Mouse (Mus musculus) kidney, postnatal 36 days (tissue): ENCODE measurements around the gene Col23a1.

Experiments
- DNase-seq, 2 experiments: peaks; one replicate each; pipeline ENCODE4 v3.0.0; 2021 to 2022; ENCODE audit warnings: mixed read lengths in 2 of 2

Gene Col23a1

DNA sequence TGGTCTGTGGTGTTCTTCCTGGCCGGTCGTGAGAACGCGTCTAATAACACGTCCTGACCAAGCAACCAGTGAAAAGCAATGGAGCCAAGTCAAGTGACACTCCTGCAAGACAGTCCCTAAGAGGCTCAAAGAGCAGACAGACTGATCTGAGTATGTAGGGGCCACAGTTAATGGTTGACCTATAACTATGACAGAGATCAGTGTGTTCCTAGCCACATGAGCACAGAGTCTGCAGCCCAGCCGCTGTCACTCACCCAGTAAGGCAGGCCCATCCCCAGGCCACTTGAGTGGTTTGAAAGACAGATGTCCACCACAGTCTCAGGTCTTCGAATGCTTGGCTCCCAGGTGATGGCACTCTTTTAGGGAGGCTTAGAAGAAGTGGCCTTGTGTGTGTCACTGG, 152.3 kb downstream of the Col23a1 start:
- peak; percentile 37 to 51 for DNase-seq

GRCm38 (mm10) chr11:51442599-51442998, 152.9 kb downstream of the Col23a1 start:
- DNase-seq, result no peak

DNA sequence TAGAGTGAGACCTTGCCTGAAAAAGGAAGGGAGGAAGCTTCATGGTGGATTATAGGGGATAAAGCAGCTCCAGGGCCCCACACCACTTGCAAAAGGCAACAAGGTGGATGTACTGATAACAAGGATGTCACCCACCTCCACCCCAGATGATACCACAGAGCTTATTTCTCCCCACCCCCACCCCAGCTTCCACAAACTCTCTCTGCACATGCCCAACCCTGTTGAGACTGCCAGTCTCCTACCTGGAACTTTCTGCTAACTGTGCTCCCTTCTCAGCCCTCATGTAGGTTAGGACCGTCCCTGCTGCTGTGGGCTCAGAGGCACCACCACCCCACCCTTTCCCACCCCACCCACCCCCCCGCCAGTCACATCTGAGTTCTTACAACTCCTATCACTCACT, 154.1 kb downstream of the Col23a1 start:
- DNase-seq, result no peak

GRCm38 (mm10) chr11:51444649-51445048, 154.9 kb downstream of the Col23a1 start:
- DNase-seq, result no peak

DNA sequence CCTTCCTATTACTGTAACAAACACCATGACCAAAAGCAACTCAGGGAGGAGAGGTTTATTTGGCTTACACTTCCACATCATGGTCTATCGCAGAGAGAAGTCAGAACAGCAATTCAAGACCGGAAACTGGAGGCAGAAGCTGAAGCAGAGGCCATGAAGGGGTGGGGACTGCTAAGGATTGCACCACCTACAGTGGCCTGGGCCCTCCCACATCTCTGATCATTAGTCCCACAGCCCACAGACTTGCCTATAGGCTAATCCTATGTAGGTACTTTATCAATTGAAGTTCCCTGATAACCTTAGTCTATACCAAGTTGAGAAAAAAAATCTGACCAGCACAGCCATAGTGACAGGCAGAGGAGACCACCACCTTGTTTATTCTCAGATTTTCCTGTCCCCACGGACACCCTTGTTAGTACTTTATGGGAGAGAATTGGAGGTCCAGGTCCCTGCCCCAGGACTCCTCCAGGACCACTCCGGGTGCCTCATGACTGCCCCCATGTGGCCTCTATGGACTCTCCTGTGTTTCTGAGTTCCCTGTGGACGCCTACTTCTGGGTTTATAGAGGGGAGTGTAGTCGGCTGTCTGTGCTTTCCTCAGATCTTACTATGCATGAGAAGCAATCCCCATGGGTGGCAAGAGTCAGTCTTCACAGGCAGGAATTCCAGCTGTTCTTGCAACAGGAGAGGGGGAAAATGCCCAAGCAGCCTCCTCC, 157.1 kb downstream of the Col23a1 start:
- peak; percentile 43 to 78 for DNase-seq

GRCm38 (mm10) chr11:51448256-51448655, 158.5 kb downstream of the Col23a1 start:
- DNase-seq, result peak in 1 of 2 experiments; percentile 19

DNA sequence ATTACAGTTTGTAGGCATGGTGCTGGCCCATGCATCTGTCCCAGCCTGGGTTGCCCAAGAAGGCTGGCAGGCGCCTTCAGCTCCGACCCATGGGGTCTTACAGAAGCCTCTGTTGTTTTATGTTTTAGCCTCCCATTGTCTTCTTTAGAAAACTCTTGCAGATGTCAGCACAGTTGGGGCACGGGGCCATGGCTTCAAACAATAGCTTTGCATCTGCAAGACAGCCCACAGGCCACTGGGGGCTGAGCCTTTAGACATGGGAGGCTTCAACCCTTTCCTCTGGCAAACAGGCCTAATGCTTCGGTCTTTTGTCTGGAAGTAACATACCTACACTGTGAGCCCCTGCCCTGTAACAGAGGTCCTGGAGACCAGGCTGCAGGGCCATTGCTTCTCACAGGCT, 159.0 kb downstream of the Col23a1 start:
- no peak for DNase-seq

DNA sequence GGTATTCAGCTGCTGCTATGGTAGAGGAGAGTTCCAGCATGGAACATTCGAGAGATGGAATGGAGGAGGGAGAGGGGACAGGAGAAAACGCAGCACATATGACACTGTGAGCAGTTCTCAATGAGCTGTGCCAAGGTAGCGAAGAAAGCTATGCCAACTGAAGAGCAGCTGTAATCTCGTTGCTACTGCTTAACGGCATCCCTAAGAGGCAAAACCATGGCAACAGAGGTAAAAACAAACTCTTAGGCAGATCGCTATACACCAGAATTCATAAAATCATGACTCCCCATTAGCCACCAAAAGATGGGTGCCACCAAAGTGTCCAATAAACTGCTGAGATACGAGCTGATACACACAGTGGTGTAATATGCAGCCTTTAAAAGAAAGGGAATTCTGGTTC, 160.2 kb downstream of the Col23a1 start:
- DNase-seq, result no peak

DNA sequence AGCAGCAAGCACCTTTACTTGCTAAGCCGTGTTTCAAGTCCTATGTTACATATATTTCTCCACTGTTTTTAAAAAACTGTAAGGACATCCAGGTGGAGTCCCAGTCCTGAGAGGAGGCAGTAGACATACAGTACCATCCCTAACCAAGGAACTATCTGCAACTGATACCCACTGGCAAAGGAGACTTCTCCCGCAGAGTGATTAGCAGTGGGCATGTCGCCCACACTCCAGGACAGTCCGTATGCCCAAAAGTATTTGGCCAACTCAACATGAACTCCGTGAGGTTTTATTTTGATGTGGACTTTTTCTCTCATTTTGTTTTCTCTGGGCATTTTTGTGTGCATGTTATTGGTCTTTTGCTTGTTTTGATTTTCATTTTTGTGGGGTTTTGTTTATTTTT, 161.6 kb downstream of the Col23a1 start:
- no peak for DNase-seq

- no peak for DNase-seq
These were observed 162.2 kb downstream of the Col23a1 start for GRCm38 (mm10) chr11:51451925-51452324.

GRCm38 (mm10) chr11:51453742-51454141, 164.0 kb downstream of the Col23a1 start:
- no peak for DNase-seq

DNA sequence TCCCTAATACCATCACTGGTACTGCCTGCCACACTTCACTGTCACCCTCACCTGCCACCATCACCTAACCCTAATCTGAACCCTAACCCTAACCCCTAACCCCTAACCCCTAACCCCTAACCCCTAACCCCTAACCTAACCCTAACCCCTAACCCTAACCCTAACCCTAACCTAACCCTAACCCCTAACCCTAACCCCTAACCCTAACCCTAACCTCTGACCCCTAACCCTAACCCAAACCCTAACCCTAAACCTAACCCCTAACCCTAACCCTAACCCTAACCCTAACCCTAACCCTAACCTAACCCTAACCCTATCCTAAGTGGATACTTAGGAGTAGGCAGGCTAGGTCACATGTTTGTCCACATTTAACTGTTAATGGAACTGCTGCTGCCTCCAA, 165.8 kb downstream of the Col23a1 start:
- no peak for DNase-seq

DNA sequence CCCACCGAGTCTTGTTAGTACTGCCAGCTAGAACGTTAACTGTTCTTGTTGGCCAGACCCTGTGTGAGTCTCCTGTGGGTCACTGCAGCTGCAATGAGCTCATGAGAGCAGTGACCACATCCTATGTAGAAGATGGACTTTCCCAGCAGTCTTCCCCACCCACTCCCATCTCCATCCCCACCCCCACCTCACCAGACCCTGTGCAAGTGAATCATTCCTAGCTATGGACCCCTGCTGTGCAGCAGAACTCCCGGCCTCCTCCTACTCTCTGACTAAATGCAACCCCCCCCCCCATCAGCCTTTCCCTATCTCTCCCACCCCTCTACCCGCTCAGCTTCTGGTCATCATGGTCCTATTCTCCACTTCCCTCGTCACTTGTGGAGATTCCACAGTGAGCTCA, 167.9 kb downstream of the Col23a1 start:
- DNase-seq, result no peak

GRCm38 (mm10) chr11:51458649-51459048, 168.9 kb downstream of the Col23a1 start:
- no peak for DNase-seq

DNA sequence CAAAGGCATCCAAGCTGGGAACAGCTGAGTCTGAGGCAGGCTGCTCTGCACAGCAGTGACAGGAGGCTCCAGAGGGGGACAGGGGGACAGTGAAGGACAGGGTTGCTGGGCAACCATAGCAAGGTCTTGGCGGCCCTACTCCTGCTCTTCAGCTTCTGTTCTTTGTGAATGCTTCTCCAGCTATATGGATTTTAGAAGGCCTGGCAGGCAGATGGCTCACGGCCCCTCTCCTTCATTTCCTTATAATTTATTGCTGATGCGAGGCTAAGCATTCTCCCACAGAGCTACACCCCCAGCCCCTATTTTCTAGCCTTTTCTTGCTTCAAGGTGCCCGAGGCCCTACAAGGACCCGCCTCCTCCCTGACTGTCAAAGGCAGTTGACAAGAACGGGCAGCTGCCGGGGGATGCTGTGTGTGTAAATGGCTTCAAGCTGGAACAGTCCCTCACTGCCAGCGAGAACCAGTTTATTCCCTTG, 169.9 kb downstream of the Col23a1 start:
- DNase-seq, result no peak

GRCm38 (mm10) chr11:51468737-51469136, 179.0 kb downstream of the Col23a1 start:
- no peak for DNase-seq

GRCm38 (mm10) chr11:51469341-51469831, 179.7 kb downstream of the Col23a1 start:
- DNase-seq, result no peak

- DNase-seq, result no peak
These were observed 180.8 kb downstream of the Col23a1 start for GRCm38 (mm10) chr11:51470383-51471144.

GRCm38 (mm10) chr11:51473686-51474085, 184.0 kb downstream of the Col23a1 start:
- no peak for DNase-seq

- DNase-seq, result no peak
These were observed 186.8 kb downstream of the Col23a1 start for GRCm38 (mm10) chr11:51476543-51476942.

DNA sequence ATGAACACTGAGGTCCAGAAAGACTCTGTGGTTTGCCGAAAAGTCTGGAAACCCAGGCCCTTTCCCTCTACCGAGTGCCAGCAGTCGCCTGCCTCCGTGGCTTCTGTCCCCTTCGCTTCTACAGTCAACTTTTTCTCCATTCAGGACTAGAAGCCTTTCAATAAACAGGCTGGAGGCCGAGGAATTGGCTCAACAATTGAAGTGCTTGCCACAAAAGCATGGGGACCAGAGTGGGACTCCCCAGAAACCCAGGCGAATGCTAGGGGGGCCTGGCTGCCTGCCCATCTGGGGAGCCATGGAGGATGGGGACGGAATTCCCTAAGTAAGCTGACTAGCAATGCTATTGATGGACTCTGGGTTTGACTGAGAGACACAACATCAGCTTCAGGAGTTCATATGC, 187.9 kb downstream of the Col23a1 start:
- DNase-seq, result no peak

- no peak for DNase-seq
These were observed 192.5 kb downstream of the Col23a1 start for GRCm38 (mm10) chr11:51482251-51482650.

GRCm38 (mm10) chr11:51485051-51485521, 195.4 kb downstream of the Col23a1 start:
- DNase-seq, result no peak
